Mouse (Mus musculus) yolk sac, embryonic 10.5 days (tissue): ENCODE data around the gene Tor2a.
A peak's percentile ranks its signal among the peaks of the same experiment; 100 is the strongest.

Source experiments
- DNase-seq: peaks from one replicate; pipeline ENCODE4 v3.0.0-alpha.2; 2017; ENCODE audit warnings: low spot score

Gene Tor2a

GRCm38 (mm10) chr2:32763353-32763752 is 6.3 kb downstream of the Tor2a start:
- no peak for DNase-seq

DNA sequence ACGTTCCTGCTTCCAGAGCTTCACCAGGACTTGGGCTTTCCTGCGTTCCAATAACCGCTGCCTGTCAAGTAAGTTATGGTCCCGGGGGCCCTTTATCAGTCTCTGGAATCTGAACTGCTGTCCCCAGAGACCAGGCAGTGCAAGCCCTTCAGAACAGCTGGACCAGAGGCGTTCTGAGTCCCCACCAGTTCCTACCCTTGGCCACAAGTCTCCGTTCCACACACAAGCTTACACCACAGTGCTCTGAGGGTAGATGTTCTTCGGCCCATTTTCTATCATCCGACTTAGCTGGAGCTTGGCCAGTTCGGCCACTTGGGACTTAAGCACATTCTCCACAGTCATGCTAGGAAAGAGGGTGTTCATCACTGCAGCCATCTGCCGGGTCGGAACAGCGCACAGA is 10.2 kb downstream of the Tor2a start:
- no peak for DNase-seq

DNA sequence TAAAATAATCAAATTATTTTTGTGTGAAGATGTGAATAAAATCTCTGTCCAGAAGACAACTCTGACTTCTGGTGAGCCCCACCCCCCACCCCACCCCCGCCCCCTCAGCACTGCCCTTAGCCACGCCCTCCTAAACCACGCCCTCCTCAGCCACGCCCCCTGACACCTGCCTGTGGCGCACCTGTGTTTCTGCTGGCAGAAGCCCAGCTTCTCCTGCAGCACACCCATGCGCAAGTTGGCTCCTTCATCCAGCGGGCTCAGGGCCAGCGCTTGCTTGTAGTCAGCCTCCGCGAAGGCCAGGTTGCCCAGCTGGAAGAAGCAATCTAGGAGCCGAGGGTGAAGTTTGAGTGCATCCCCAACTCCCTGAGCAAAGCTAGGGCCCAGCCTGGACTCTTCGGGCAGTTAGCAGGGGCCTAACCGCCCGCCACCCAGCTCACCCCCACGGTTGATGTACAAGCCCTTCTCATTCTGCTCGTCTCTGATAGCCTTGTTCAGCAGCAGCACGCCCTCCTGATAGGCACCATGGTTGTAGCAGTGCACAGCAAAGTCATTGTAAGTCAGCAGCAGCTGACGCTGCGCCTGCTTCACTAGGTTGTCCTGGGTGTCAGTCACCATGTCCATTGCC is 11.7 kb downstream of the Tor2a start:
- DNase-seq: peak; percentile 28

GRCm38 (mm10) chr2:32769327-32770085 is 12.5 kb downstream of the Tor2a start:
- DNase-seq: no peak

- peak; percentile 84 for DNase-seq
Measured at GRCm38 (mm10) chr2:32771886-32772285, 14.9 kb downstream of the Tor2a start.

- DNase-seq: no peak
Measured at GRCm38 (mm10) chr2:32772626-32773279, 15.7 kb downstream of the Tor2a start.

- peak; percentile 98 for DNase-seq
Measured at GRCm38 (mm10) chr2:32775359-32776074, 18.5 kb downstream of the Tor2a start, which contains the start of the genes Ttc16 and Ptrh1. Gene Ttc16, minus strand, starts transcription at chr2:32775633. Gene Ptrh1, plus strand, starts transcription at chr2:32775786.

DNA sequence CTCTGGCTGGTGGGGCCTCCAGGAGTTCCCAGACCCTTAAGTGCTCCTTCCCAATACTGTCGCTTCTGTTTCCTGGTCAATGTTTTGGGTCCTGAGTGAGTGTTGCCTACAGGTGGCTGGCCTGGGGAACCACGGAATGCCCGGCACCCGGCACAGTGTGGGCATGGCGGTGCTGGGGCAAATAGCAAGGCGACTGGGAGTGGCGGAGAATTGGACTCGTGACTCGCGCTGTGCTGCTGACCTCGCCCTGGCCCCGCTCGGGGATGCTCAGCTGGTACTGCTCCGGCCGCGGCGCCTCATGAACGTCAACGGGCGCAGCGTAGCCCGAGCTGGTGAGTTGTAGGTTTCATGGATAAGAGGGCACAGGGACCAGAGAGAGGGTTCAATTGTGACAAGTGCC is 19.2 kb downstream of the Tor2a start:
- DNase-seq: no peak

DNA sequence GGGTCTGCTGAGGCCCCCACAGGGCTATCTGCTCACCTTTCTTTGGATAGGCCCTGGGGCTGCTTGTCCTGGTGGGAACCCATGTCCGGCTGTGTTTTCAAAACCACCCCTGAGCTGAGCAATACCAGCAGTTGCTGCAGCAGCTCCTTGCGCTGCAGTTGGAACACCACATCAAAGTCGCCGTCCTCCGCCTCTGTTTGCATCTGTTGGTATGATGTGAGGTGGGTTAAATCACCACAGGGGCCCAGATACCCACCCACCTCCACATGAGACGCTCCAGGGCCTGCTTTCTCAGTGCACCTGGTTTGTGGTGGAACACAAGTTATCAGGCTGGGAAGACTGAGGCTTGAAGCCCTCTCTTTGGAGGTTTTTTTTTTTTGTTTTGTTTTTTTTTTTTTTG is 21.0 kb downstream of the Tor2a start:
- DNase-seq: no peak

DNA sequence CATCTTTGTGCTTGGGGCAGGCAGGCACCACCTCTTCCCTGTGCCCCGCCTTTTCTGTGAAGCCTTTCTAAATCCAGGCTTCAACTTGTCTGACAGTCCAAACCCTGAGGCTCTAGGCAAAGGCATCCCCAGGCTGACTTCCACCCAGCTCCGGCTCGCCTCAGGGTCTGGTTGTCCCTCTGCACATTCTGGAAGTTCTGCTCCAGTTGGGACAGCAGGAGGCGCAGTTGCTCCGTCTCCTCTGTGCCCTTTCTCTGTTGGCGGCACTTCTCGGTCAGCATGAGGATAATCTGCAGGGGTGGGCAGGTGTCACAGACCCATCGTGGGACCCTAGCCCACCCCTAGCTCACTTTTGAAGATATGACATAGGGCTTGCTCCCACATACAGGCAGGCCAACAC is 22.1 kb downstream of the Tor2a start:
- DNase-seq: peak; percentile 30

DNA sequence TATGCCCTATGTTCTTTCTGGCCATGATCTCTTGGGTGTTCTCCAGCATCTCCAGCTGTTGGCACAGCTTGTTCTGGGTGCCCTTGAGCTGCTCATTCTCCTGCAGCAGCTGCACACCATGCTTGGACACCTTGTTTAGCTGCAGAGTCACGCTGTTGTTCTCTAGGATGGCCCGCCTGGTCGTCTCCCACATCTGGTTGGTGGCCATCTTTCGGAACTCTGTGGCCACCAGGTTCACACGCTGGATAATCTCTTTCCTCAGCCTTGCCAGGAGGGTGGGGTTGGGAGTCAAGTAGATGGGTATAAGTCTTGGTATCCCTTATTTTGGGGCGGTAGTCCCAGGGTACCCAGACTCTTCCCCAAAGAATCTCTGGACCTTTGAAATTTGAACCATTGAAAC is 22.7 kb downstream of the Tor2a start:
- DNase-seq: no peak

- DNase-seq: no peak
Measured at GRCm38 (mm10) chr2:32781710-32782109, 24.7 kb downstream of the Tor2a start.

DNA sequence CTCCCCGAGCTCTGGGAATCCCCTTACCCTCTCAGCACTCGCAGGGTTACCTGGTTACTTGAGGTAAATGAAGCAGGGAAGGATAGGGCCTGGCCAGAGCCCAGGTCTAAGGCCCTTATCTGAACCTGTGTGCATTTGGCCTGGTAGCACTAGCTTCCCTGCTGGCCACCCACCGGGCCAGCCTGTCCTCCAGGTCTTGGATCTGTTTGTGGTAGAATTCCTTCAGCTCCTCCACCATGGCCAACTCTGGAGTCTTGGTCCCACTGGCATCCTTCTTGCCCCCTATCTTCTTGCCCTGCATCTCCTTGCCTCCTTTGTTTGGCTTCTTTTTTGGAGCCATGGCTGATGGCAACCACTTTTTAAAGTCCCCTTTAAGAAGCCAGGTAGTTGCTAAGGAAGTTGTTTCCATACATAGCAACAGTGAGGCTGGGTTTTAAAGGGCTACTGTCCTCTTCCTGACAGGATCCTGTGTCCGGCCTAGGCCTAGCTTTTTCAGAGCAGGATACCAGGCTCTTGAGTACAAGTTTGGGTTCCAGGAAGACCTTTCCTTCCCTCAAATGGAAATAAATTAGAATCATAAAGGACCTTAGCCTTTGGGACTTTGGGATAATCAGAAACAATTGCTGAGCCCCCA is 27.1 kb downstream of the Tor2a start, which contains the start of gene Cfap157:
Gene Cfap157, minus strand, starts transcription at position 381 of the 634 bp plus-strand sequence.
- DNase-seq: no peak

- no peak for DNase-seq
Measured at GRCm38 (mm10) chr2:32787176-32787575, 30.1 kb downstream of the Tor2a start.

DNA sequence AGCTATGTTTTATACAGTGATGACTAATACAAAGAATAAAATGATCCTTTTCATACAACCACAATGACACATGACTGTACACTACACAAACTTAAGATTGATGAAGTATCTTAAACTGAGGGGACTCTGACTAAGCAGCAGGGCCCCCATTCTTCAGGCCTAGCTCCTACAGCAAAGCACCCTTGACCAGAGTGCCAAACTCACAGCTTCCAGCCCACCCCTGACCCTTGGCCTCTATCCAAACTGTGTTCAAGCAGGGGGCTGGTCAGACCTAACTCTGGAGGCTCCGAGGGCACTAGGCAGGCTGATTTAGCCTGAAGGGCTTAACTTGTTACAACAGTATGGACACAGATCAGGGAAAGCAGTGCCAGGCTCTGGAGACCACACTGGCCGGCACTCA is 31.5 kb downstream of the Tor2a start:
- DNase-seq: no peak

DNA sequence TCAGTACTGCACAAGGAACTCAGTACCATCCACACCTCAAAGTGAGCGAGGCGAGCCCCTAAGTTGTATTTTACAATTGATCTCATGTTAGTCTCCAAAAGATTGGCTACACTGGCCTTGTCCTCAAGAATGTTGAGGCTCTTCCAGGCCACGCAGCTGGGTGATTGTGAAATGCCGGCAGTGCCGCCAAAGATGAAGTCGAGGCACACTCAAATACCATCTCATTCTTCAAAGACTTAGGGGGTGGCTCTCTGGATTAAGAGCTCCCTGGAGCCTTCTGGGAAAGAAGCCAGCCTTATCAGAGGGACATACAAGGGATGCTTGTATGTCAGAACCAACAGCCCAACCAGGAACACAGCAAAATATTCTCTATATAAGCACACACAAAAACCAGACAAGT is 34.3 kb downstream of the Tor2a start:
- DNase-seq: no peak

GRCm38 (mm10) chr2:32795748-32796418 is 38.8 kb downstream of the Tor2a start:
- DNase-seq: no peak

GRCm38 (mm10) chr2:32798251-32798962 is 41.4 kb downstream of the Tor2a start:
- no peak for DNase-seq

DNA sequence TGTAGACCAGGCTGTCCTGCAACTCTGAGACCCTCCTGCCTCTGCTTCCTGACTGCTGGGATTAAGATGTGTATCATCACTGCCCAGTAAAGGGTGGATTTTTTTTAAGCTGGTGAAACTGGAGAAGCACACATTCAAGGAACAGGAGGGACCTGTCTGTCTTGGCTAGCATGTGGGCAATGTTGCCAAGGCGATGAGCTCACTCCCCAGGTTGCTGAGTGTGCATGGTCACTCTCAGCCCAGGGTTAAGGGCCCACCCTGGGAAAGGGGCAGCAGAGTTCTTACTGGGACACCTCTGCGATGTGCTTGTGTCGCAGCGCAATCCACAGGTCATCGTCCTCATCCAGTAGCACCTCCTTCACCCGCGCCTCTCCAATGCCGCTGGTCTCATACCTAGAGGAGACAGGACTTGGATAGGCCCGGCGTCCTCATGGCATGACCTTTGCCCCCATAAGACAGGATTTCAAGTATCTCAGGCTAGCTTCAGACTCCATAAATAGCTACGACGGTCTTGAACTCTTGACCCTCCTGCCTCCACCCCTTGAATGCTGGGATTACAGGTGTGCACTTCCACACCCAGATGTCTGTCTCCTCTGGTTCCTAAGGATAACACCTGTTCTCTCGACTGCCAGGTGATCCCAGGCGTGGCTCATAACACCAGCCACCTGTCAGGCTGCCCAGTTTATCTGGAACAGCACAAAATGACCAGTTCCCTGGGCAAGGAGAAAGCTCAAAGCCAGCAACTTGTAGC is 52.0 kb downstream of the Tor2a start:
- DNase-seq: no peak
